Mouse (Mus musculus) heart, embryonic 10.5 days (tissue): Measurements from ENCODE around the gene Abi3. TPM values are rescaled to one million over a fixed set of nuclear protein-coding genes. Genes with fewer than 3 reads are reported as not detected.

Experiments
- DNase-seq: peaks from one replicate; pipeline ENCODE4 v3.0.0-alpha.2; 2017; ENCODE audit warnings: low spot score
- H3K27ac ChIP-seq: fragments of 300-500 bp; sonication (generic); 2 replicates; pipeline ENCODE4 v1.5.1; 2016; ENCODE audit warnings: mild to moderate bottlenecking
- H3K27me3 ChIP-seq: fragments of 300-500 bp; sonication (generic); 2 replicates; pipeline ENCODE4 v1.6.1; 2016; ENCODE audit warnings: mild to moderate bottlenecking; ENCODE audit not compliant: poor library complexity, insufficient read depth, severe bottlenecking
- H3K36me3 ChIP-seq: fragments of 300-500 bp; sonication (generic); 2 replicates; pipeline ENCODE4 v1.6.1; 2016; ENCODE audit warnings: mild to moderate bottlenecking, moderate library complexity
- H3K4me1 ChIP-seq: fragments of 300-500 bp; sonication (generic); 2 replicates; pipeline ENCODE4 v1.6.1; 2016; ENCODE audit warnings: mild to moderate bottlenecking
- H3K4me3 ChIP-seq: fragments of 300-500 bp; sonication (generic); 2 replicates; pipeline ENCODE4 v1.5.1; 2016; ENCODE audit warnings: mild to moderate bottlenecking, moderate library complexity
- H3K9me3 ChIP-seq: fragments of 300-500 bp; sonication (generic); 2 replicates; pipeline ENCODE4 v1.6.1; 2016; ENCODE audit warnings: mild to moderate bottlenecking, moderate library complexity
- WGBS: fragments of 180-500 bp; shearing (Covaris S2); methylation state at CpG from one replicate; pipeline ENCODE4 v1.1.7; 2016; 5-methylcytosine and 5-hydroxymethylcytosine counted together
- polyA plus RNA-seq: library from polyadenylated mRNA; unstranded; fragments of >200 nt; fragmentation: Nextera tagmentation; extraction: Ambion mirVana; gene quantifications from 2 replicates; pipeline ENCODE4 v1.2.1, GENCODE M21; 2016

Abi3 gene
- polyA plus RNA-seq, 1 experiment from 2014 or later = 26.6 TPM

- H3K9me3 ChIP-seq = no peaks in the 10 kb centered on the region
- H3K36me3 ChIP-seq = no peaks in the 10 kb centered on the region
- H3K4me1 ChIP-seq = peaks cover 20% of the 10 kb centered on the region
- 80% methylated on average over 8 of the region's 8 CpGs for WGBS
- no peaks in the 10 kb centered on the region for H3K27me3 ChIP-seq
- DNase-seq = no peak
- no peak overlapping the region; the same call in 1 of the 2 replicates for H3K27ac ChIP-seq
- no peak overlapping the region for H3K4me3 ChIP-seq
Observed at GRCm38 (mm10) chr11:95789451-95789891, 52.8 kb downstream of the Abi3 start.

- H3K27ac ChIP-seq = no peak overlapping the region
- no peaks in the 10 kb centered on the region for H3K36me3 ChIP-seq
- no peaks in the 10 kb centered on the region for H3K4me1 ChIP-seq
- H3K4me3 ChIP-seq = no peak overlapping the region
- no peaks in the 10 kb centered on the region for H3K9me3 ChIP-seq
- H3K27me3 ChIP-seq = no peaks in the 10 kb centered on the region
- no peak for DNase-seq
- 85% methylated on average over 6 of the region's 6 CpGs for WGBS
Observed at GRCm38 (mm10) chr11:95786511-95786910, 55.8 kb downstream of the Abi3 start.

GRCm38 (mm10) chr11:95785675-95786074 is 56.6 kb downstream of the Abi3 start:
- no peak overlapping the region for H3K4me3 ChIP-seq
- no peaks in the 10 kb centered on the region for H3K4me1 ChIP-seq
- H3K27ac ChIP-seq = no peak overlapping the region
- DNase-seq = no peak
- 90% methylated on average over 4 of the region's 4 CpGs for WGBS
- no peaks in the 10 kb centered on the region for H3K36me3 ChIP-seq
- no peaks in the 10 kb centered on the region for H3K9me3 ChIP-seq
- H3K27me3 ChIP-seq = no peaks in the 10 kb centered on the region

- Histone ChIP-seq H3K9me3 (no peaks in the 10 kb centered on the region), H3K4me3 (no peak overlapping the region), H3K27me3 (no peaks in the 10 kb centered on the region), H3K36me3 (no peaks in the 10 kb centered on the region), H3K27ac (no peak overlapping the region), H3K4me1 (no peaks in the 10 kb centered on the region)
- no peak for DNase-seq
- WGBS = 67% methylated on average over 9 of the region's 9 CpGs
Observed at GRCm38 (mm10) chr11:95783958-95784357, 58.3 kb downstream of the Abi3 start.

GRCm38 (mm10) chr11:95783457-95783856 is 58.8 kb downstream of the Abi3 start:
- WGBS = 87% methylated on average over 4 of the region's 4 CpGs

GRCm38 (mm10) chr11:95781557-95781956 is 60.7 kb downstream of the Abi3 start:
- no peak for DNase-seq
- peaks cover 12% of the 10 kb centered on the region for H3K4me1 ChIP-seq
- no peak overlapping the region for H3K27ac ChIP-seq
- H3K4me3 ChIP-seq = no peak overlapping the region
- H3K36me3 ChIP-seq = no peaks in the 10 kb centered on the region
- 88% methylated on average over 11 of the region's 11 CpGs for WGBS
- H3K27me3 ChIP-seq = no peaks in the 10 kb centered on the region
- H3K9me3 ChIP-seq = no peaks in the 10 kb centered on the region

More at GRCm38 (mm10) chr11:95783457-95783856, 58.8 kb downstream of the Abi3 start:
- DNase-seq = no peak
- Histone ChIP-seq H3K27ac (no peak overlapping the region), H3K9me3 (no peaks in the 10 kb centered on the region), H3K4me3 (no peak overlapping the region), H3K36me3 (no peaks in the 10 kb centered on the region), H3K4me1 (no peaks in the 10 kb centered on the region), H3K27me3 (no peaks in the 10 kb centered on the region)

- Histone ChIP-seq H3K36me3 (no peaks in the 10 kb centered on the region), H3K27ac (no peak overlapping the region), H3K9me3 (no peaks in the 10 kb centered on the region), H3K27me3 (no peaks in the 10 kb centered on the region), H3K4me3 (no peak overlapping the region), H3K4me1 (peaks cover 12% of the 10 kb centered on the region)
- WGBS = 90% methylated on average over 8 of the region's 8 CpGs
- no peak for DNase-seq
Observed at GRCm38 (mm10) chr11:95780480-95780879, 61.8 kb downstream of the Abi3 start.

Other genes with a start within 250 kb of the Abi3 start
- 320 and 328 TPM in 2 replicates for gene Phb, start 175.5 kb downstream of the Abi3 start, polyA plus RNA-seq
- 11.7 and 14.2 TPM in 2 replicates for gene Zfp652, start 129.8 kb downstream of the Abi3 start, polyA plus RNA-seq
- 0.97 and 1.9 TPM in 2 replicates for gene B130006D01Rik, start 118.9 kb downstream of the Abi3 start, polyA plus RNA-seq
- 0.31 and 0.42 TPM in 2 replicates for gene Phospho1, start 18.0 kb downstream of the Abi3 start, polyA plus RNA-seq
- 43.2 and 60.8 TPM in 2 replicates for gene Gngt2, start 5.3 kb downstream of the Abi3 start, polyA plus RNA-seq
- gene B4galnt2, start 72.4 kb upstream of the Abi3 start, polyA plus RNA-seq = 0.16 and 0.49 TPM in 2 replicates
- 88.7 and 107 TPM in 2 replicates for gene Igf2bp1, start 163.5 kb upstream of the Abi3 start, polyA plus RNA-seq
- not detected in 2 replicates for gene Gip, start 182.1 kb upstream of the Abi3 start, polyA plus RNA-seq
- gene Snf8, start 192.4 kb upstream of the Abi3 start, polyA plus RNA-seq = 88.3 and 102 TPM in 2 replicates
- 35.2 and 44.4 TPM in 2 replicates for gene Ube2z, start 222.9 kb upstream of the Abi3 start, polyA plus RNA-seq
- 1,240 and 1,624 TPM in 2 replicates for gene Atp5g1, start 233.2 kb upstream of the Abi3 start, polyA plus RNA-seq